Mouse (Mus musculus) forebrain, embryonic 13.5 days (tissue): ENCODE results near the gene Lenep. TPM values are rescaled to one million over a fixed set of nuclear protein-coding genes. Genes with fewer than 3 reads are reported as not detected.

ENCODE experiments used
- ATAC-seq: fragments of 200-750 bp; cut with Nextera tagmentation; 2 replicates; pipeline ENCODE4 v1.8.0; 2017
- H3K27ac ChIP-seq: fragments of 300-500 bp; sonication (generic); 2 replicates; pipeline ENCODE4 v1.5.1; 2015; ENCODE audit warnings: inconsistent platforms, mild to moderate bottlenecking, moderate library complexity
- H3K27me3 ChIP-seq: fragments of 300-500 bp; sonication (generic); 2 replicates; pipeline ENCODE4 v1.6.1; 2015; ENCODE audit warnings: mild to moderate bottlenecking, inconsistent platforms
- H3K36me3 ChIP-seq: fragments of 300-500 bp; sonication (generic); 2 replicates; pipeline ENCODE4 v1.6.1; 2015; ENCODE audit warnings: mild to moderate bottlenecking, inconsistent platforms; ENCODE audit not compliant: poor library complexity, severe bottlenecking
- H3K4me1 ChIP-seq: fragments of 300-500 bp; sonication (generic); 2 replicates; pipeline ENCODE4 v1.6.1; 2015; ENCODE audit warnings: inconsistent platforms
- H3K4me2 ChIP-seq: fragments of 300-500 bp; sonication (generic); 2 replicates; pipeline ENCODE4 v1.6.1; 2015; ENCODE audit warnings: inconsistent platforms, mild to moderate bottlenecking, moderate library complexity
- H3K4me3 ChIP-seq: fragments of 300-500 bp; sonication (generic); 2 replicates; pipeline ENCODE4 v1.5.1; 2015; ENCODE audit warnings: mild to moderate bottlenecking, inconsistent platforms
- H3K9ac ChIP-seq: fragments of 300-500 bp; sonication (generic); 2 replicates; pipeline ENCODE4 v1.6.1; 2015; ENCODE audit warnings: mild to moderate bottlenecking, inconsistent platforms
- H3K9me3 ChIP-seq: fragments of 300-500 bp; sonication (generic); replicated peaks from 2 replicates; pipeline ENCODE4 v1.6.1; 2016; ENCODE audit warnings: inconsistent platforms
- WGBS: fragments of 180-500 bp; shearing (Covaris S2); methylation state at CpG from one replicate; pipeline ENCODE4 v1.1.7; 2015; 5-methylcytosine and 5-hydroxymethylcytosine counted together
- polyA plus RNA-seq: library from polyadenylated mRNA; unstranded; fragments of >200 nt; fragmentation: Nextera tagmentation; extraction: Ambion mirVana; gene quantifications from 2 replicates; pipeline ENCODE4 v1.2.1, GENCODE M21; 2015

The Lenep gene
- 0.52 and 0.55 TPM in 2 replicates for polyA plus RNA-seq

GRCm38 (mm10) chr3:89402693-89403092 lies at the start of gene Lenep:
Gene Lenep (minus strand): TSS chr3:89402793.
- WGBS, result 74% methylated on average over 5 of the region's 5 CpGs

GRCm38 (mm10) chr3:89451916-89452315 lies 49.3 kb upstream of the Lenep start:
- Histone ChIP-seq H3K4me2 (no peak overlapping the region), H3K27ac (no peak overlapping the region), H3K36me3 (no peaks in the 10 kb centered on the region), H3K4me3 (no peak overlapping the region), H3K9me3 (no peaks in the 10 kb centered on the region), H3K9ac (no peak overlapping the region; the same call in 1 of the 2 replicates), H3K4me1 (peaks cover 3% of the 10 kb centered on the region; the same call in 1 of the 2 replicates), H3K27me3 (no peaks in the 10 kb centered on the region)
- no peak for ATAC-seq
- WGBS, result 96% methylated on average over 1 of the region's 1 CpGs

More at GRCm38 (mm10) chr3:89402693-89403092, at the start of gene Lenep:
- ATAC-seq, result no peak
- Histone ChIP-seq H3K27ac (no peak within 1 kb of the TSS), H3K27me3 (no peaks in the 10 kb centered on the region), H3K9me3 (no peaks in the 10 kb centered on the region), H3K4me2 (no peak within 1 kb of the TSS), H3K4me1 (peaks cover 4% of the 10 kb centered on the region; the same call in 1 of the 2 replicates), H3K4me3 (no peak within 1 kb of the TSS), H3K9ac (no peak within 1 kb of the TSS), H3K36me3 (peaks cover 50% of the 10 kb centered on the region)

- WGBS, result 39% methylated on average over 7 of the region's 7 CpGs
- H3K4me1 ChIP-seq, result 0 out of 2 replicates have a peak, but pooled peaks cover 3% of the 10 kb centered on the region
- H3K36me3 ChIP-seq, result no peaks in the 10 kb centered on the region
- H3K9me3 ChIP-seq, result no peaks in the 10 kb centered on the region
- peak; percentile 83 for ATAC-seq
- H3K9ac ChIP-seq, result no peak overlapping the region
- no peak overlapping the region for H3K4me3 ChIP-seq
- no peak overlapping the region for H3K27ac ChIP-seq
- H3K27me3 ChIP-seq, result no peaks in the 10 kb centered on the region
- no peak overlapping the region for H3K4me2 ChIP-seq
Measured at GRCm38 (mm10) chr3:89449541-89449940, 46.9 kb upstream of the Lenep start.

- Histone ChIP-seq H3K9ac (no peak overlapping the region), H3K36me3 (no peaks in the 10 kb centered on the region), H3K4me3 (no peak overlapping the region), H3K4me1 (0 out of 2 replicates have a peak, but pooled peaks cover 3% of the 10 kb centered on the region), H3K4me2 (no peak overlapping the region), H3K9me3 (no peaks in the 10 kb centered on the region), H3K27me3 (no peaks in the 10 kb centered on the region), H3K27ac (no peak overlapping the region)
- 70% methylated on average over 13 of the region's 13 CpGs for WGBS
- ATAC-seq, result 0 out of 2 replicates have a peak, but pooled peaks have one; percentile 26
Measured at GRCm38 (mm10) chr3:89448720-89449537, 46.3 kb upstream of the Lenep start.

GRCm38 (mm10) chr3:89440691-89441090 lies 38.1 kb upstream of the Lenep start:
- no peak overlapping the region for H3K27ac ChIP-seq
- no peak for ATAC-seq
- peaks cover 3% of the 10 kb centered on the region; the same call in 1 of the 2 replicates for H3K36me3 ChIP-seq
- no peaks in the 10 kb centered on the region for H3K9me3 ChIP-seq
- 100% methylated on average over 2 of the region's 2 CpGs for WGBS
- no peak overlapping the region for H3K4me2 ChIP-seq
- H3K9ac ChIP-seq, result no peak overlapping the region
- H3K4me1 ChIP-seq, result peaks cover 19% of the 10 kb centered on the region
- no peak overlapping the region for H3K4me3 ChIP-seq
- no peaks in the 10 kb centered on the region for H3K27me3 ChIP-seq

- Histone ChIP-seq H3K27ac (no peak overlapping the region), H3K36me3 (peaks cover 25% of the 10 kb centered on the region), H3K4me2 (peak overlapping the region; percentile 63), H3K4me1 (peaks cover 33% of the 10 kb centered on the region), H3K9ac (peak overlapping the region; percentile 61), H3K4me3 (peak overlapping the region; percentile 37), H3K27me3 (no peaks in the 10 kb centered on the region), H3K9me3 (no peaks in the 10 kb centered on the region)
- WGBS, result 21% methylated on average over 5 of the region's 5 CpGs
- ATAC-seq, result peak; percentile 34; the same call in 1 of the 2 replicates
Measured at GRCm38 (mm10) chr3:89437269-89437668, 34.7 kb upstream of the Lenep start.

- H3K9ac ChIP-seq, result peak within 1 kb of the TSS; percentile 61
- peak within 1 kb of the TSS; percentile 35; the same call in 1 of the 2 replicates for H3K27ac ChIP-seq
- peak within 1 kb of the TSS; percentile 63 for H3K4me2 ChIP-seq
Measured at GRCm38 (mm10) chr3:89436176-89437113, 33.9 kb upstream of the Lenep start, which contains the start of gene Pbxip1. Gene Pbxip1 (plus strand): TSS chr3:89436706.

GRCm38 (mm10) chr3:89435041-89435440 lies 32.4 kb upstream of the Lenep start:
- Histone ChIP-seq H3K9ac (no peak overlapping the region), H3K4me2 (no peak overlapping the region), H3K4me3 (no peak overlapping the region), H3K9me3 (no peaks in the 10 kb centered on the region), H3K27me3 (no peaks in the 10 kb centered on the region), H3K27ac (peak overlapping the region; percentile 63), H3K4me1 (peaks cover 49% of the 10 kb centered on the region), H3K36me3 (peaks cover 27% of the 10 kb centered on the region)
- no peak for ATAC-seq
- 54% methylated on average over 7 of the region's 7 CpGs for WGBS

More at GRCm38 (mm10) chr3:89436176-89437113, 33.9 kb upstream of the Lenep start, which contains the start of gene Pbxip1:
- H3K27me3 ChIP-seq, result no peaks in the 10 kb centered on the region
- peak; percentile 56 for ATAC-seq
- WGBS, result 3% methylated on average over 16 of the region's 16 CpGs
- peaks cover 41% of the 10 kb centered on the region for H3K4me1 ChIP-seq
- peaks cover 27% of the 10 kb centered on the region for H3K36me3 ChIP-seq
- no peaks in the 10 kb centered on the region for H3K9me3 ChIP-seq
- H3K4me3 ChIP-seq, result peak within 1 kb of the TSS; percentile 37

- H3K4me1 ChIP-seq, result peaks cover 49% of the 10 kb centered on the region
- H3K4me2 ChIP-seq, result no peak overlapping the region
- no peak overlapping the region for H3K9ac ChIP-seq
- H3K27ac ChIP-seq, result peak overlapping the region; percentile 32; the same call in 1 of the 2 replicates
- no peaks in the 10 kb centered on the region for H3K9me3 ChIP-seq
- no peak for ATAC-seq
- peaks cover 27% of the 10 kb centered on the region for H3K36me3 ChIP-seq
- no peaks in the 10 kb centered on the region for H3K27me3 ChIP-seq
- no peak overlapping the region for H3K4me3 ChIP-seq
- 78% methylated on average over 11 of the region's 11 CpGs for WGBS
Measured at GRCm38 (mm10) chr3:89434532-89434931, 31.9 kb upstream of the Lenep start.

GRCm38 (mm10) chr3:89432606-89433005 lies 30.0 kb upstream of the Lenep start:
- no peak for ATAC-seq
- H3K4me1 ChIP-seq, result peaks cover 46% of the 10 kb centered on the region
- H3K4me3 ChIP-seq, result no peak overlapping the region
- no peaks in the 10 kb centered on the region for H3K27me3 ChIP-seq
- 92% methylated on average over 8 of the region's 8 CpGs for WGBS
- H3K4me2 ChIP-seq, result no peak overlapping the region
- H3K9ac ChIP-seq, result no peak overlapping the region
- peaks cover 34% of the 10 kb centered on the region for H3K36me3 ChIP-seq
- no peaks in the 10 kb centered on the region for H3K9me3 ChIP-seq
- no peak overlapping the region for H3K27ac ChIP-seq

- H3K4me2 ChIP-seq, result peak within 1 kb of the TSS; percentile 94
- H3K9me3 ChIP-seq, result no peaks in the 10 kb centered on the region
- 2% methylated on average over 66 of the region's 68 CpGs for WGBS
Measured at GRCm38 (mm10) chr3:89430171-89431159, 27.9 kb upstream of the Lenep start, which contains the start of gene Pygo2. Gene Pygo2 (plus strand): TSS chr3:89430214.

More at GRCm38 (mm10) chr3:89430171-89431159, 27.9 kb upstream of the Lenep start, which contains the start of gene Pygo2:
- Histone ChIP-seq H3K4me1 (peaks cover 30% of the 10 kb centered on the region), H3K27me3 (no peaks in the 10 kb centered on the region), H3K27ac (peak within 1 kb of the TSS; percentile 81), H3K9ac (peak within 1 kb of the TSS; percentile 97), H3K4me3 (peak within 1 kb of the TSS; percentile 100), H3K36me3 (peaks cover 46% of the 10 kb centered on the region)
- ATAC-seq, result peak; percentile 98
